1 mouse cellular context compared by ENCODE assay signal in genomic region chr19:45047935-45048643, GRCm38 (mm10).
TF ChIP-seq lines count a peak whose summit lies in the region.

No protein-coding gene starts in this region.

TF ChIP-seq in MEL, 35 proteins besides CTCF, POLR2A, EP300 and RAD21 (continued from another document):
- peak; percentile 47; the same call in 1 of the 2 replicates for TF ChIP-seq MYC (IDR thresholded peaks at IDR 0.05; ENCODE audit: low read depth, low read length)
- TF ChIP-seq UBTF (IDR thresholded peaks at IDR 0.05; ENCODE audit: borderline replicate concordance, insufficient read depth, low read depth, low read length), result no peak
- no peak for TF ChIP-seq USF1 (IDR thresholded peaks at IDR 0.05; ENCODE audit: low read depth, low read length)
- TF ChIP-seq RCOR1 (IDR thresholded peaks at IDR 0.05; ENCODE audit: low read depth, low read length), result 0 out of 2 replicates have a peak, but pooled peaks have one; percentile 19
- TF ChIP-seq TBP (IDR thresholded peaks at IDR 0.05; ENCODE audit: low read depth, low read length), result no peak
- TF ChIP-seq KAT2A (conservative IDR thresholded peaks at IDR 0.05; ENCODE audit: low read depth, low read length), result no peak
- TF ChIP-seq TAL1 (IDR thresholded peaks at IDR 0.05; ENCODE audit: low read length), result peak; percentile 81
- no peak for TF ChIP-seq ZKSCAN1 (IDR thresholded peaks at IDR 0.05; ENCODE audit: low read depth, low read length)
- no peak for TF ChIP-seq CHD2 (IDR thresholded peaks at IDR 0.05; ENCODE audit: low read length)
- TF ChIP-seq POLR2AphosphoS5 (IDR thresholded peaks at IDR 0.05; ENCODE audit: borderline replicate concordance, low read depth, low read length), result peak; percentile 86; the same call in 1 of the 2 replicates
- no peak for TF ChIP-seq CHD1 (IDR thresholded peaks at IDR 0.05; ENCODE audit: low read depth, low read length)
- peak; percentile 59; the same call in 1 of the 2 replicates for TF ChIP-seq GATA1 (IDR thresholded peaks at IDR 0.05; ENCODE audit: low read depth, low read length)
- TF ChIP-seq MAFK (IDR thresholded peaks at IDR 0.05; ENCODE audit: borderline replicate concordance, low read depth, low read length), result no peak
- TF ChIP-seq ETS1 (IDR thresholded peaks at IDR 0.05; ENCODE audit: low read depth, low read length), result peak; percentile 68
- peak; percentile 85 for TF ChIP-seq TCF12 (IDR thresholded peaks at IDR 0.05; ENCODE audit: low read depth, low read length)
- peak; percentile 93 for TF ChIP-seq MXI1 (IDR thresholded peaks at IDR 0.05; ENCODE audit: low read depth, low read length)
- TF ChIP-seq ZC3H11A (IDR thresholded peaks at IDR 0.05; ENCODE audit: low read depth, low read length), result no peak
- 0 out of 2 replicates have a peak, but pooled peaks have one; percentile 10 for TF ChIP-seq HCFC1 (IDR thresholded peaks at IDR 0.05; ENCODE audit: low read depth, low read length)
- TF ChIP-seq JUND (IDR thresholded peaks at IDR 0.05; ENCODE audit: low read depth, low read length), result 0 out of 2 replicates have a peak, but pooled peaks have one; percentile 48
- peak; percentile 57; the same call in 1 of the 2 replicates for TF ChIP-seq BHLHE40 (IDR thresholded peaks at IDR 0.05; ENCODE audit: borderline replicate concordance, low read depth, low read length)
- TF ChIP-seq ZMIZ1 (IDR thresholded peaks at IDR 0.05; ENCODE audit: low read depth, low read length), result no peak
